Mouse (Mus musculus): ENCODE measurements around the gene Sh2b1.

Gene Sh2b1

GRCm38 (mm10) chr7:126418496-126418895 is 56.7 kb downstream of the Sh2b1 start:
- DNase-seq (ENCODE audit: low spot score): no peak

GRCm38 (mm10) chr7:126417606-126418005 is 57.6 kb downstream of the Sh2b1 start:
- DNase-seq (ENCODE audit: low spot score): no peak

- no peak for DNase-seq (ENCODE audit: low spot score)
These were observed 58.2 kb downstream of the Sh2b1 start for GRCm38 (mm10) chr7:126417045-126417444.
